Mouse (Mus musculus) megakaryocyte, embryonic 14.5 days (primary cell): Measurements from ENCODE around the gene Kcnd2.

Source experiments
- FLI1 ChIP-seq: IDR thresholded peaks from 2 replicates; pipeline ENCODE4 v1.6.1; 2012; ENCODE audit warnings: low read length, inconsistent platforms, mixed read lengths
- GATA1 ChIP-seq: IDR thresholded peaks from 3 replicates; pipeline ENCODE4 v1.6.1; 2012; ENCODE audit warnings: mixed read lengths, low read length, inconsistent platforms, borderline replicate concordance

GRCm38 (mm10) chr6:21719121-21719520, 503.8 kb downstream of the Kcnd2 start:
- TF ChIP-seq GATA1 (no peak), FLI1 (no peak)
